Mouse (Mus musculus) neural tube, embryonic 12.5 days (tissue): ENCODE data around the gene Pxt1. TPM values are rescaled to one million over a fixed set of nuclear protein-coding genes. Genes with fewer than 3 reads are reported as not detected.

Source experiments
- polyA plus RNA-seq: library from polyadenylated mRNA; unstranded; fragments of >200 nt; fragmentation: Nextera tagmentation; extraction: Ambion mirVana; gene quantifications from 2 replicates; pipeline ENCODE4 v1.2.1, GENCODE M21; 2016

Pxt1 gene
- polyA plus RNA-seq, 1 experiment from 2014 or later, result not detected

Other genes with a start within 250 kb of the Pxt1 start
- gene AC170998.1, start 217.8 kb downstream of the Pxt1 start, polyA plus RNA-seq, result 2.6 and 3.3 TPM in 2 replicates
- 1.5 and 1.9 TPM in 2 replicates for gene Mapk13, start 174.5 kb downstream of the Pxt1 start, polyA plus RNA-seq
- 10.9 and 12.1 TPM in 2 replicates for gene Brpf3, start 142.8 kb downstream of the Pxt1 start, polyA plus RNA-seq
- gene Pnpla1, start 85.4 kb downstream of the Pxt1 start, polyA plus RNA-seq, result not detected in 2 replicates
- 0.09 and 0.38 TPM in 2 replicates for gene 4930539E08Rik, start 28.5 kb downstream of the Pxt1 start, polyA plus RNA-seq
- 115 and 117 TPM in 2 replicates for gene Kctd20, start 8.1 kb upstream of the Pxt1 start, polyA plus RNA-seq
- 148 and 157 TPM in 2 replicates for gene Stk38, start 64.2 kb upstream of the Pxt1 start, polyA plus RNA-seq
- 642 and 679 TPM in 2 replicates for gene Srsf3, start 88.8 kb upstream of the Pxt1 start, polyA plus RNA-seq
- 34.8 and 41.6 TPM in 2 replicates for gene Cdkn1a, start 147.1 kb upstream of the Pxt1 start, polyA plus RNA-seq
- gene Rab44, start 170.3 kb upstream of the Pxt1 start, polyA plus RNA-seq, result 0.30 and 0.42 TPM in 2 replicates